In genomic region chr11:86592993-86593392, GRCm38 (mm10) we compare ENCODE assay signal across 9 mouse cellular contexts. TPM values are rescaled to one million over a fixed set of nuclear protein-coding genes. Genes with fewer than 3 reads are reported as not detected.
A peak's percentile ranks its signal among the peaks of the same experiment; 100 is the strongest.
DNase-seq lines count a peak whose midpoint lies in the region; ATAC-seq and TF ChIP-seq lines count a peak whose summit lies in the region.
"Had no signal": no experiment of that assay in that cellular context is flagged by ENCODE, and none has a peak within 500 bp of the region (broad histone marks: within the 10 kb centered on the region; RNA-seq: fewer than 3 reads in every experiment).

No protein-coding gene starts in this region.

- POLR2A ChIA-PET in Patski (lab: Charles Lee), result interaction anchor here (1.3 to 14.1 kb wide), 4 partner anchors 9 to 59 kb away, joined by 3 to 262 read pairs (median 9); no protein-coding TSS in a partner anchor

- no peak overlapping the region for H3K4me3 ChIP-seq in midbrain, embryonic 14.5 days (replicated peaks; ENCODE audit: low read depth, low read length)
- H3K4me3 ChIP-seq in midbrain, embryonic 11.5 days (ENCODE audit: low read depth, low read length), result no peak overlapping the region
- H3K4me3 ChIP-seq in forebrain, embryonic 11.5 days (ENCODE audit: low read depth, low read length), result no peak overlapping the region
- H3K4me3 ChIP-seq: limb, embryonic 13.5 days had no signal

- peak; percentile 59 for DNase-seq in midbrain, embryonic 14.5 days
- DNase-seq in midbrain, embryonic 11.5 days (ENCODE audit: low spot score, missing footprints), result no peak
- DNase-seq in Patski (ENCODE audit: low read depth, low spot score), result no peak
- no peak for DNase-seq in thymus, postnatal 36 days
- no peak for DNase-seq in forebrain, embryonic 11.5 days (ENCODE audit: low spot score)
- DNase-seq: cerebellum, adult 11 months had no signal

- peaks cover 11% of the 10 kb centered on the region; the same call in 1 of the 2 replicates for H3K4me1 ChIP-seq in midbrain, embryonic 14.5 days (ENCODE audit: control insufficient read depth, insufficient read depth, low read length)
- H3K4me1 ChIP-seq in midbrain, embryonic 11.5 days (ENCODE audit: control insufficient read depth, insufficient read depth, low read length), result no peaks in the 10 kb centered on the region
- no peaks in the 10 kb centered on the region for H3K4me1 ChIP-seq in forebrain, embryonic 11.5 days (replicated peaks; ENCODE audit: control insufficient read depth, insufficient read depth, low read length)

- no peak overlapping the region for H3K9ac ChIP-seq in midbrain, embryonic 14.5 days (replicated peaks; ENCODE audit: low read length)
- H3K9ac ChIP-seq in midbrain, embryonic 11.5 days (ENCODE audit: low read length), result no peak overlapping the region
- no peak overlapping the region for H3K9ac ChIP-seq in forebrain, embryonic 11.5 days (ENCODE audit: low read length)
- H3K9ac ChIP-seq: limb, embryonic 13.5 days had no signal

- 25% methylated on average over 3 of the region's 3 CpGs for WGBS in midbrain, embryonic 14.5 days
- WGBS in midbrain, embryonic 11.5 days, result 49% methylated on average over 3 of the region's 3 CpGs
- 51% methylated on average over 3 of the region's 3 CpGs for WGBS in forebrain, embryonic 11.5 days

- no peak for ATAC-seq in midbrain, embryonic 14.5 days (ENCODE audit: low FRiP score, low TSS enrichment)
- ATAC-seq in midbrain, embryonic 11.5 days (ENCODE audit: low FRiP score), result no peak
- ATAC-seq in Patski, result peak; percentile 93
- peak; percentile 87 to 90 for ATAC-seq in hematopoietic stem cell, adult 5-6 weeks (replicated peaks in 1 of 2; ENCODE audit: insufficient read depth in 1 of 2, low FRiP score in 2 of 2, low TSS enrichment in 1 of 2, low read depth in 1 of 2, poor library complexity in 2 of 2, severe bottlenecking in 2 of 2)
- peak; percentile 87 for ATAC-seq in neutrophil, adult 5-6 weeks (ENCODE audit: extremely low read depth, insufficient number of reproducible peaks, low FRiP score, poor library complexity, severe bottlenecking)
- ATAC-seq in forebrain, embryonic 11.5 days (replicated peaks; ENCODE audit: low FRiP score), result no peak

- no peaks in the 10 kb centered on the region for H3K9me3 ChIP-seq in midbrain, embryonic 14.5 days (ENCODE audit: control insufficient read depth, low read length)
- no peaks in the 10 kb centered on the region for H3K9me3 ChIP-seq in midbrain, embryonic 11.5 days (ENCODE audit: control insufficient read depth, low read length)
- H3K9me3 ChIP-seq in forebrain, embryonic 11.5 days (ENCODE audit: control insufficient read depth, low read length), result no peaks in the 10 kb centered on the region
- H3K9me3 ChIP-seq: limb, embryonic 13.5 days had no signal

- H3K27ac ChIP-seq in midbrain, embryonic 14.5 days (replicated peaks; ENCODE audit: low read depth, low read length), result no peak overlapping the region
- no peak overlapping the region for H3K27ac ChIP-seq in midbrain, embryonic 11.5 days (ENCODE audit: low read depth, low read length)
- H3K27ac ChIP-seq in forebrain, embryonic 11.5 days (ENCODE audit: low read depth, low read length), result no peak overlapping the region
- H3K27ac ChIP-seq: limb, embryonic 13.5 days had no signal

- CTCF ChIA-PET in Patski (lab: Charles Lee), result interaction anchor here (1.5 kb wide), 2 partner anchors 9 to 61 kb away, joined by 5 to 10 read pairs; no protein-coding TSS in a partner anchor

- no peaks in the 10 kb centered on the region for H3K27me3 ChIP-seq in midbrain, embryonic 14.5 days (ENCODE audit: control insufficient read depth, insufficient read depth, low read length)
- H3K27me3 ChIP-seq in midbrain, embryonic 11.5 days (ENCODE audit: control insufficient read depth, insufficient read depth, low read length), result no peaks in the 10 kb centered on the region
- H3K27me3 ChIP-seq in Patski, result no peaks in the 10 kb centered on the region
- H3K27me3 ChIP-seq in forebrain, embryonic 11.5 days (ENCODE audit: control insufficient read depth, insufficient read depth, low read length), result no peaks in the 10 kb centered on the region
- H3K27me3 ChIP-seq: limb, embryonic 13.5 days had no signal

- in situ Hi-C loops in Patski (cut with MboI; ENCODE audit: low pct_unique_long_range_greater_than_20kb), result no loop called here

- H3K36me3 ChIP-seq in midbrain, embryonic 14.5 days (ENCODE audit: control insufficient read depth, insufficient read depth, low read length), result no peaks in the 10 kb centered on the region
- no peaks in the 10 kb centered on the region for H3K36me3 ChIP-seq in midbrain, embryonic 11.5 days (ENCODE audit: control insufficient read depth, insufficient read depth, low read length)
- no peaks in the 10 kb centered on the region for H3K36me3 ChIP-seq in forebrain, embryonic 11.5 days (ENCODE audit: control insufficient read depth, insufficient read depth, low read length)
- H3K36me3 ChIP-seq: limb, embryonic 13.5 days had no signal

- TF ChIP-seq CTCF in Patski (IDR thresholded peaks at IDR 0.05), result no peak

- no peak overlapping the region for H3K4me2 ChIP-seq in midbrain, embryonic 14.5 days (ENCODE audit: low read length)
- H3K4me2 ChIP-seq in midbrain, embryonic 11.5 days, result no peak overlapping the region
- H3K4me2 ChIP-seq in forebrain, embryonic 11.5 days (ENCODE audit: low read depth, low read length, severe bottlenecking), result no peak overlapping the region
- H3K4me2 ChIP-seq: limb, embryonic 13.5 days had no signal

RNA-seq across cellular contexts. Expression of gene Tubd1, which starts 48.2 kb away (rescaled TPM):
- 4.7 and 6.1 TPM in 2 replicates for polyA plus RNA-seq in midbrain, embryonic 14.5 days (2014; fragmentation: Nextera tagmentation; extraction: Ambion mirVana)
- 11.2 and 15.1 TPM in 2 replicates for polyA plus RNA-seq in midbrain, embryonic 11.5 days (2014; fragmentation: Nextera tagmentation; extraction: Ambion mirVana)
- polyA plus RNA-seq in Patski (2021), result 10.9 TPM
- 8.8 and 13.1 TPM in 2 replicates for total RNA-seq in hematopoietic stem cell, adult 5-6 weeks (2017)
- 6.4 and 6.9 TPM in 2 replicates for total RNA-seq in neutrophil, adult 5-6 weeks (2017)
- polyA plus RNA-seq in forebrain, embryonic 11.5 days (2014; fragmentation: Nextera tagmentation; extraction: Ambion mirVana), result 13.9 TPM in 2 replicates

RNA-seq across cellular contexts. Expression of gene Rps6kb1, which starts 48.4 kb away (rescaled TPM):
- 44.4 and 47.8 TPM in 2 replicates for polyA plus RNA-seq in midbrain, embryonic 14.5 days (2014; fragmentation: Nextera tagmentation; extraction: Ambion mirVana)
- 54.1 and 62.2 TPM in 2 replicates for polyA plus RNA-seq in midbrain, embryonic 11.5 days (2014; fragmentation: Nextera tagmentation; extraction: Ambion mirVana)
- 39.2 TPM for polyA plus RNA-seq in Patski (2021)
- total RNA-seq in hematopoietic stem cell, adult 5-6 weeks (2017), result 41.5 and 63.2 TPM in 2 replicates
- 52.5 and 55.4 TPM in 2 replicates for total RNA-seq in neutrophil, adult 5-6 weeks (2017)
- 62.2 and 66.4 TPM in 2 replicates for polyA plus RNA-seq in forebrain, embryonic 11.5 days (2014; fragmentation: Nextera tagmentation; extraction: Ambion mirVana)

Comparison
In these comparisons a context has a peak if more than half of its experiments do, and no peak if none do; other contexts are left out.
1. ATAC-seq: peak in Patski (single experiment), hematopoietic stem cell, adult 5-6 weeks (2 of 2) and neutrophil, adult 5-6 weeks (single experiment); none in midbrain, embryonic 14.5 days (single experiment), midbrain, embryonic 11.5 days (single experiment) and forebrain, embryonic 11.5 days (single experiment).